Mouse (Mus musculus) limb, embryonic 12.5 days (tissue): ENCODE measurements around the gene Lrmda. TPM values are rescaled to one million over a fixed set of nuclear protein-coding genes. Genes with fewer than 3 reads are reported as not detected.

Experiments
- ATAC-seq: fragments of 200-750 bp; cut with Nextera tagmentation; 2 replicates; pipeline ENCODE4 v1.8.0; 2017; ENCODE audit warnings: low read depth, moderate TSS enrichment; ENCODE audit not compliant: insufficient number of reproducible peaks, insufficient read depth, low FRiP score, low TSS enrichment
- H3K27ac ChIP-seq: fragments of 300-500 bp; sonication (generic); 2 replicates; pipeline ENCODE4 v1.5.1; 2016; ENCODE audit warnings: mild to moderate bottlenecking, moderate library complexity
- H3K27me3 ChIP-seq: fragments of 300-500 bp; sonication (generic); 2 replicates; pipeline ENCODE4 v1.6.1; 2016; ENCODE audit warnings: mild to moderate bottlenecking, moderate library complexity
- H3K36me3 ChIP-seq: fragments of 300-500 bp; sonication (generic); 2 replicates; pipeline ENCODE4 v1.6.1; 2016; ENCODE audit warnings: mild to moderate bottlenecking, moderate library complexity
- H3K4me1 ChIP-seq: fragments of 300-500 bp; sonication (generic); replicated peaks from 2 replicates; pipeline ENCODE4 v1.6.1; 2016
- H3K4me2 ChIP-seq: fragments of 300-500 bp; sonication (generic); 2 replicates; pipeline ENCODE4 v1.6.1; 2016; ENCODE audit warnings: mild to moderate bottlenecking, moderate library complexity
- H3K4me3 ChIP-seq: fragments of 300-500 bp; sonication (generic); replicated peaks from 2 replicates; pipeline ENCODE4 v1.5.1; 2016; ENCODE audit warnings: mild to moderate bottlenecking
- H3K9ac ChIP-seq: fragments of 300-500 bp; sonication (generic); replicated peaks from 2 replicates; pipeline ENCODE4 v1.6.1; 2016; ENCODE audit warnings: mild to moderate bottlenecking, moderate library complexity
- H3K9me3 ChIP-seq: fragments of 300-500 bp; sonication (generic); 2 replicates; pipeline ENCODE4 v1.6.1; 2016; ENCODE audit warnings: mild to moderate bottlenecking, moderate library complexity
- WGBS: fragments of 180-500 bp; shearing (Covaris S2); methylation state at CpG from one replicate; pipeline ENCODE4 v1.1.7; 2016; 5-methylcytosine and 5-hydroxymethylcytosine counted together
- polyA plus RNA-seq: library from polyadenylated mRNA; unstranded; fragments of >200 nt; fragmentation: Nextera tagmentation; extraction: Ambion mirVana; gene quantifications from 2 replicates; pipeline ENCODE4 v1.2.1, GENCODE M21; 2016

The Lrmda gene
- polyA plus RNA-seq, 1 experiment from 2014 or later: 0.41 TPM

GRCm38 (mm10) chr14:22339176-22339575, 319.7 kb downstream of the Lrmda start:
- Histone ChIP-seq H3K27me3 (no peaks in the 10 kb centered on the region; the same call in 1 of the 2 replicates), H3K9ac (no peak overlapping the region), H3K4me3 (no peak overlapping the region), H3K9me3 (no peaks in the 10 kb centered on the region), H3K27ac (no peak overlapping the region), H3K4me2 (no peak overlapping the region), H3K36me3 (no peaks in the 10 kb centered on the region), H3K4me1 (no peaks in the 10 kb centered on the region)
- 75% methylated on average over 6 of the region's 6 CpGs for WGBS
- no peak for ATAC-seq

- no peaks in the 10 kb centered on the region for H3K9me3 ChIP-seq
- no peak overlapping the region for H3K4me2 ChIP-seq
- no peak for ATAC-seq
- WGBS: 43% methylated on average over 4 of the region's 4 CpGs
- no peaks in the 10 kb centered on the region for H3K4me1 ChIP-seq
- H3K4me3 ChIP-seq: no peak overlapping the region
- H3K36me3 ChIP-seq: no peaks in the 10 kb centered on the region
- no peaks in the 10 kb centered on the region for H3K27me3 ChIP-seq
- H3K27ac ChIP-seq: no peak overlapping the region
- H3K9ac ChIP-seq: no peak overlapping the region
Measured at GRCm38 (mm10) chr14:22343357-22343756, 323.8 kb downstream of the Lrmda start.

- ATAC-seq: no peak
- 55% methylated on average over 8 of the region's 8 CpGs for WGBS
- no peak overlapping the region for H3K4me3 ChIP-seq
Measured at GRCm38 (mm10) chr14:22345248-22345647, 325.7 kb downstream of the Lrmda start.

GRCm38 (mm10) chr14:22353626-22354025, 334.1 kb downstream of the Lrmda start:
- Histone ChIP-seq H3K27ac (no peak overlapping the region), H3K9ac (no peak overlapping the region), H3K4me3 (no peak overlapping the region), H3K4me1 (peaks cover 13% of the 10 kb centered on the region), H3K9me3 (no peaks in the 10 kb centered on the region), H3K4me2 (no peak overlapping the region), H3K27me3 (peaks cover 10% of the 10 kb centered on the region; the same call in 1 of the 2 replicates), H3K36me3 (no peaks in the 10 kb centered on the region)
- no peak for ATAC-seq
- WGBS: 76% methylated on average over 5 of the region's 5 CpGs

More at GRCm38 (mm10) chr14:22345248-22345647, 325.7 kb downstream of the Lrmda start:
- H3K4me1 ChIP-seq: no peaks in the 10 kb centered on the region
- no peak overlapping the region for H3K4me2 ChIP-seq
- no peak overlapping the region for H3K9ac ChIP-seq
- H3K27ac ChIP-seq: no peak overlapping the region
- H3K27me3 ChIP-seq: no peaks in the 10 kb centered on the region
- H3K36me3 ChIP-seq: no peaks in the 10 kb centered on the region
- H3K9me3 ChIP-seq: no peaks in the 10 kb centered on the region

GRCm38 (mm10) chr14:22354769-22355574, 335.5 kb downstream of the Lrmda start:
- no peak for ATAC-seq
- peaks cover 13% of the 10 kb centered on the region for H3K4me1 ChIP-seq
- H3K4me2 ChIP-seq: no peak overlapping the region
- peaks cover 10% of the 10 kb centered on the region; the same call in 1 of the 2 replicates for H3K27me3 ChIP-seq
- H3K27ac ChIP-seq: no peak overlapping the region
- 52% methylated on average over 15 of the region's 15 CpGs for WGBS
- no peaks in the 10 kb centered on the region for H3K9me3 ChIP-seq
- no peak overlapping the region for H3K4me3 ChIP-seq
- H3K36me3 ChIP-seq: no peaks in the 10 kb centered on the region
- no peak overlapping the region for H3K9ac ChIP-seq

GRCm38 (mm10) chr14:22357991-22358503, 338.5 kb downstream of the Lrmda start:
- WGBS: 64% methylated on average over 9 of the region's 9 CpGs
- H3K27me3 ChIP-seq: peaks cover 12% of the 10 kb centered on the region; the same call in 1 of the 2 replicates
- ATAC-seq: no peak

GRCm38 (mm10) chr14:22364010-22364748, 344.7 kb downstream of the Lrmda start:
- Histone ChIP-seq H3K36me3 (no peaks in the 10 kb centered on the region), H3K27me3 (peaks cover 2% of the 10 kb centered on the region; the same call in 1 of the 2 replicates), H3K4me1 (peaks cover 15% of the 10 kb centered on the region), H3K9ac (no peak overlapping the region), H3K4me2 (no peak overlapping the region), H3K4me3 (no peak overlapping the region), H3K9me3 (0 out of 2 replicates have a peak, but pooled peaks cover 7% of the 10 kb centered on the region), H3K27ac (no peak overlapping the region)
- 60% methylated on average over 6 of the region's 6 CpGs for WGBS
- no peak for ATAC-seq

More at GRCm38 (mm10) chr14:22357991-22358503, 338.5 kb downstream of the Lrmda start:
- no peak overlapping the region for H3K9ac ChIP-seq
- no peaks in the 10 kb centered on the region for H3K9me3 ChIP-seq
- H3K4me1 ChIP-seq: peaks cover 13% of the 10 kb centered on the region
- H3K36me3 ChIP-seq: no peaks in the 10 kb centered on the region
- H3K4me3 ChIP-seq: no peak overlapping the region
- H3K27ac ChIP-seq: no peak overlapping the region
- H3K4me2 ChIP-seq: no peak overlapping the region

- no peak overlapping the region for H3K9ac ChIP-seq
- H3K27me3 ChIP-seq: peaks cover 2% of the 10 kb centered on the region; the same call in 1 of the 2 replicates
- H3K4me1 ChIP-seq: peaks cover 15% of the 10 kb centered on the region
- H3K4me3 ChIP-seq: no peak overlapping the region
- WGBS: 66% methylated on average over 6 of the region's 6 CpGs
- H3K9me3 ChIP-seq: 0 out of 2 replicates have a peak, but pooled peaks cover 7% of the 10 kb centered on the region
- H3K27ac ChIP-seq: no peak overlapping the region
- no peaks in the 10 kb centered on the region for H3K36me3 ChIP-seq
- H3K4me2 ChIP-seq: no peak overlapping the region
- ATAC-seq: no peak
Measured at GRCm38 (mm10) chr14:22364771-22365355, 345.4 kb downstream of the Lrmda start.

- Histone ChIP-seq H3K9ac (no peak overlapping the region), H3K4me1 (peaks cover 15% of the 10 kb centered on the region), H3K4me2 (no peak overlapping the region), H3K36me3 (no peaks in the 10 kb centered on the region), H3K27me3 (no peaks in the 10 kb centered on the region; the same call in 1 of the 2 replicates), H3K27ac (no peak overlapping the region), H3K9me3 (0 out of 2 replicates have a peak, but pooled peaks cover 7% of the 10 kb centered on the region), H3K4me3 (no peak overlapping the region)
- 81% methylated on average over 4 of the region's 4 CpGs for WGBS
- no peak for ATAC-seq
Measured at GRCm38 (mm10) chr14:22367615-22368014, 348.1 kb downstream of the Lrmda start.

GRCm38 (mm10) chr14:22371136-22371535, 351.6 kb downstream of the Lrmda start:
- 43% methylated on average over 8 of the region's 8 CpGs for WGBS
- Histone ChIP-seq H3K27me3 (no peaks in the 10 kb centered on the region), H3K4me1 (peaks cover 11% of the 10 kb centered on the region), H3K27ac (no peak overlapping the region), H3K9ac (no peak overlapping the region), H3K4me3 (no peak overlapping the region), H3K36me3 (no peaks in the 10 kb centered on the region), H3K9me3 (0 out of 2 replicates have a peak, but pooled peaks cover 7% of the 10 kb centered on the region), H3K4me2 (no peak overlapping the region)
- ATAC-seq: no peak
